Mouse (Mus musculus): ENCODE data around the gene Lmo7. TPM values are rescaled to one million over a fixed set of nuclear protein-coding genes. Genes with fewer than 3 reads are reported as not detected.

Lmo7 gene
- total RNA-seq, 1 experiment from 2014 or later, result 0.95 TPM

GRCm38 (mm10) chr14:101822390-101822789, 92.6 kb downstream of the Lmo7 start:
- ATAC-seq (replicated peaks; ENCODE audit: insufficient number of reproducible peaks, low FRiP score, low TSS enrichment, poor library complexity, severe bottlenecking), result no peak

- ATAC-seq (replicated peaks; ENCODE audit: insufficient number of reproducible peaks, low FRiP score, low TSS enrichment, poor library complexity, severe bottlenecking), result no peak
These were observed 93.1 kb downstream of the Lmo7 start for GRCm38 (mm10) chr14:101822871-101823270.

- no peak for ATAC-seq (replicated peaks; ENCODE audit: insufficient number of reproducible peaks, low FRiP score, low TSS enrichment, poor library complexity, severe bottlenecking)
These were observed 99.9 kb downstream of the Lmo7 start for GRCm38 (mm10) chr14:101829676-101830075.

- ATAC-seq (replicated peaks; ENCODE audit: insufficient number of reproducible peaks, low FRiP score, low TSS enrichment, poor library complexity, severe bottlenecking), result no peak
These were observed 100.4 kb downstream of the Lmo7 start for GRCm38 (mm10) chr14:101830116-101830515.

- ATAC-seq (replicated peaks; ENCODE audit: insufficient number of reproducible peaks, low FRiP score, low TSS enrichment, poor library complexity, severe bottlenecking), result no peak
These were observed 104.4 kb downstream of the Lmo7 start for GRCm38 (mm10) chr14:101834109-101834508.

- ATAC-seq (replicated peaks; ENCODE audit: insufficient number of reproducible peaks, low FRiP score, low TSS enrichment, poor library complexity, severe bottlenecking), result no peak
These were observed 106.6 kb downstream of the Lmo7 start for GRCm38 (mm10) chr14:101836401-101836800.

- no peak for ATAC-seq (replicated peaks; ENCODE audit: insufficient number of reproducible peaks, low FRiP score, low TSS enrichment, poor library complexity, severe bottlenecking)
These were observed 107.4 kb downstream of the Lmo7 start for GRCm38 (mm10) chr14:101837176-101837575.

- no peak for ATAC-seq (replicated peaks; ENCODE audit: insufficient number of reproducible peaks, low FRiP score, low TSS enrichment, poor library complexity, severe bottlenecking)
These were observed 108.6 kb downstream of the Lmo7 start for GRCm38 (mm10) chr14:101838231-101838839.

GRCm38 (mm10) chr14:101839771-101840731, 110.3 kb downstream of the Lmo7 start:
- ATAC-seq (replicated peaks; ENCODE audit: insufficient number of reproducible peaks, low FRiP score, low TSS enrichment, poor library complexity, severe bottlenecking), result no peak

GRCm38 (mm10) chr14:101841271-101841670, 111.5 kb downstream of the Lmo7 start:
- no peak for ATAC-seq (replicated peaks; ENCODE audit: insufficient number of reproducible peaks, low FRiP score, low TSS enrichment, poor library complexity, severe bottlenecking)

GRCm38 (mm10) chr14:101842521-101842920, 112.8 kb downstream of the Lmo7 start:
- ATAC-seq (replicated peaks; ENCODE audit: insufficient number of reproducible peaks, low FRiP score, low TSS enrichment, poor library complexity, severe bottlenecking), result 0 out of 2 replicates have a peak, but pooled peaks have one; percentile 31

GRCm38 (mm10) chr14:101843443-101843842, 113.7 kb downstream of the Lmo7 start:
- ATAC-seq (replicated peaks; ENCODE audit: insufficient number of reproducible peaks, low FRiP score, low TSS enrichment, poor library complexity, severe bottlenecking), result no peak

- no peak for ATAC-seq (replicated peaks; ENCODE audit: insufficient number of reproducible peaks, low FRiP score, low TSS enrichment, poor library complexity, severe bottlenecking)
These were observed 114.7 kb downstream of the Lmo7 start for GRCm38 (mm10) chr14:101844467-101844866.

- ATAC-seq (replicated peaks; ENCODE audit: insufficient number of reproducible peaks, low FRiP score, low TSS enrichment, poor library complexity, severe bottlenecking), result no peak
These were observed 116.5 kb downstream of the Lmo7 start for GRCm38 (mm10) chr14:101846097-101846882.

- ATAC-seq (replicated peaks; ENCODE audit: insufficient number of reproducible peaks, low FRiP score, low TSS enrichment, poor library complexity, severe bottlenecking), result no peak
These were observed 117.8 kb downstream of the Lmo7 start for GRCm38 (mm10) chr14:101847520-101847919.

GRCm38 (mm10) chr14:101852584-101853195, 122.9 kb downstream of the Lmo7 start:
- ATAC-seq (replicated peaks; ENCODE audit: insufficient number of reproducible peaks, low FRiP score, low TSS enrichment, poor library complexity, severe bottlenecking), result no peak

GRCm38 (mm10) chr14:101853207-101853606, 123.5 kb downstream of the Lmo7 start:
- no peak for ATAC-seq (replicated peaks; ENCODE audit: insufficient number of reproducible peaks, low FRiP score, low TSS enrichment, poor library complexity, severe bottlenecking)

GRCm38 (mm10) chr14:101853722-101854121, 124.0 kb downstream of the Lmo7 start:
- no peak for ATAC-seq (replicated peaks; ENCODE audit: insufficient number of reproducible peaks, low FRiP score, low TSS enrichment, poor library complexity, severe bottlenecking)

GRCm38 (mm10) chr14:101854226-101854625, 124.5 kb downstream of the Lmo7 start:
- ATAC-seq (replicated peaks; ENCODE audit: insufficient number of reproducible peaks, low FRiP score, low TSS enrichment, poor library complexity, severe bottlenecking), result no peak
